Mouse (Mus musculus) urinary bladder, adult 18-20 months (tissue): ENCODE results near the gene Btbd16.

Source experiments
- DNase-seq, 2 experiments: peaks; one replicate each; pipeline ENCODE4 v3.0.0; 2022; ENCODE audit warnings: low spot score in 2 of 2, mixed read lengths in 2 of 2

Btbd16 gene

GRCm38 (mm10) chr7:130860721-130861142 lies 86.9 kb downstream of the Btbd16 start:
- DNase-seq, result no peak

- no peak for DNase-seq
These were observed 88.6 kb downstream of the Btbd16 start for GRCm38 (mm10) chr7:130862501-130862900.

GRCm38 (mm10) chr7:130864711-130865110 lies 90.8 kb downstream of the Btbd16 start:
- DNase-seq, result no peak

- peak; percentile 89 to 98 for DNase-seq
These were observed 92.0 kb downstream of the Btbd16 start, which contains the start of gene Plekha1 for GRCm38 (mm10) chr7:130865613-130866591. TSS of gene Plekha1 (plus strand) at chr7:130865756.

GRCm38 (mm10) chr7:130866640-130867039 lies 92.8 kb downstream of the Btbd16 start:
- no peak for DNase-seq

GRCm38 (mm10) chr7:130867256-130867655 lies 93.4 kb downstream of the Btbd16 start:
- DNase-seq, result no peak
